In the genomic region with DNA sequence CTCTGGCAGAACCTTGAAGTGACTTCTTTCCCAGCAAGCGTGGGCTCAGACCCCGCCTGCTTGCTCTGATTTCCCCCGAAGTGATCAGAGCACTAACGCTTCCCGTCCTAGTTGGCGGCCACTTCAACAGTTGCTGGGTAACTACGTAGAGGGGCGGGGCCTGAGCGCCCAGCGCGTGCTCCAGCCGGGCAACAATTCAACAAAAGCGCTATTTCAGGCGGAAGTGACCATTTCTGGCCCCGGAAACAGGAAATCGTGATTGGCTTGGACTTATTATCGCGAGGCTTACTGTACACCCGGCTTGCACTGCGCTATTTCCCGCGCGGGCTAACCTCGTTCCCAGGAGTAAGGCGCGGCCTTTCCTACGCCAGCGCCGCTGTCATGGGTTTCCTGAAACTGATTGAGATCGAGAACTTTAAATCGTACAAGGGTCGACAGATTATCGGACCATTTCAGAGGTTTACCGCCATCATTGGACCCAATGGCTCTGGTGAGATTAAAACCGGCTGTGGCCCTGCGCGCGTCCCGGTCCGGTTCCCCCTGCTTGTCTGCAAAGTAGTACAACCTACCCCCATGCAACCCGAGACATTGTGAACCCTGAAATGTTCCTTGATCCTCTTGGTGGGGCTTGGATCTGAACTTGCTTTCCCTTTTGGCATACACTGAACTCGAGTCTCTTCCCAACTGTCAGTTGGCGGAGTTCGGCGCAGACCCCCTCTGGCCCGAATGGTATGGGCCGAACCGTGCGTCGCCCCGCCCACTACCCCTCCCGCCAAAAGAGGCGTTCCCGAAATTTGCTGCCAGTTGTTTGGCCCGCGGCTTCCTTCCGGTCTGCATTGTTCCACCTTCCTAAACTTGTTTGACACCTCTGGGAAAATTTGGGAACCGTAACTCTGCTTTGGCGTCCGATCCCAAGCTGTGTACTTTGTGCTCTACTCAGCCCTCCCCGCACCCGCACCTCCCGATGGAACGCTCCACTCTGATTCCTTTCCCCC, we compare ENCODE assay signal across 8 mouse cellular contexts. TPM values are rescaled to one million over a fixed set of nuclear protein-coding genes. Genes with fewer than 3 reads are reported as not detected.
A peak's percentile ranks its signal among the peaks of the same experiment; 100 is the strongest.
DNase-seq lines count a peak whose midpoint lies in the region; ATAC-seq lines count a peak whose summit lies in the region.

A gene (minus strand): TSS at position 145 of the 995 bp plus-strand sequence.
A gene (plus strand): TSS at position 278 of the 995 bp plus-strand sequence.

- H3K27me3 ChIP-seq in forebrain, embryonic 10.5 days (ENCODE audit: poor library complexity, severe bottlenecking), result peaks cover 95% of the 10 kb centered on the region
- H3K27me3 ChIP-seq in heart, embryonic 16.5 days (ENCODE audit: control insufficient read depth, insufficient read depth, low read length), result peaks cover 2% of the 10 kb centered on the region; the same call in 1 of the 2 replicates
- no peaks in the 10 kb centered on the region for H3K27me3 ChIP-seq in liver, embryonic 15.5 days
- peaks cover 7% of the 10 kb centered on the region; the same call in 1 of the 2 replicates for H3K27me3 ChIP-seq in neural tube, embryonic 12.5 days (replicated peaks)

- peaks cover 11% of the 10 kb centered on the region for H3K36me3 ChIP-seq in forebrain, embryonic 10.5 days (replicated peaks)
- H3K36me3 ChIP-seq in heart, embryonic 16.5 days (ENCODE audit: control insufficient read depth, insufficient read depth), result no peaks in the 10 kb centered on the region; the same call in 1 of the 2 replicates
- no peaks in the 10 kb centered on the region for H3K36me3 ChIP-seq in liver, embryonic 15.5 days (replicated peaks)
- no peaks in the 10 kb centered on the region for H3K36me3 ChIP-seq in neural tube, embryonic 12.5 days

- H3K4me2 ChIP-seq in heart, embryonic 16.5 days (ENCODE audit: low read depth, low read length), result peak within 1 kb of the TSS; percentile 71
- H3K4me2 ChIP-seq in liver, embryonic 15.5 days, result peak within 1 kb of the TSS; percentile 81
- H3K4me2 ChIP-seq in neural tube, embryonic 12.5 days (replicated peaks), result peak within 1 kb of the TSS; percentile 59

- H3K9ac ChIP-seq in heart, embryonic 16.5 days (ENCODE audit: low read length), result peak within 1 kb of the TSS; percentile 80
- peak within 1 kb of the TSS; percentile 72 for H3K9ac ChIP-seq in liver, embryonic 15.5 days
- peak within 1 kb of the TSS; percentile 57 for H3K9ac ChIP-seq in neural tube, embryonic 12.5 days

- no peaks in the 10 kb centered on the region; the same call in 1 of the 2 replicates for H3K9me3 ChIP-seq in forebrain, embryonic 10.5 days
- 0 out of 2 replicates have a peak, but pooled peaks cover 2% of the 10 kb centered on the region for H3K9me3 ChIP-seq in heart, embryonic 16.5 days (replicated peaks; ENCODE audit: control insufficient read depth, low read length)
- no peaks in the 10 kb centered on the region for H3K9me3 ChIP-seq in liver, embryonic 15.5 days (replicated peaks)
- H3K9me3 ChIP-seq in neural tube, embryonic 12.5 days, result no peaks in the 10 kb centered on the region

- WGBS in forebrain, embryonic 10.5 days, result 16% methylated on average over 64 of the region's 64 CpGs
- WGBS in heart, embryonic 16.5 days, result 13% methylated on average over 64 of the region's 64 CpGs
- WGBS in liver, embryonic 15.5 days (ENCODE audit: insufficient replicate concordance), result 13% methylated on average over 64 of the region's 64 CpGs
- WGBS in neural tube, embryonic 12.5 days, result 14% methylated on average over 63 of the region's 64 CpGs

- peak within 1 kb of the TSS; percentile 91 for H3K27ac ChIP-seq in forebrain, embryonic 10.5 days
- H3K27ac ChIP-seq in heart, embryonic 16.5 days (ENCODE audit: low read length), result peak within 1 kb of the TSS; percentile 91
- peak within 1 kb of the TSS; percentile 87 for H3K27ac ChIP-seq in liver, embryonic 15.5 days (replicated peaks)
- H3K27ac ChIP-seq in neural tube, embryonic 12.5 days, result no peak within 1 kb of the TSS; the same call in 1 of the 2 replicates

- peak within 1 kb of the TSS; percentile 66 for H3K4me3 ChIP-seq in forebrain, embryonic 10.5 days
- peak within 1 kb of the TSS; percentile 69 for H3K4me3 ChIP-seq in heart, embryonic 16.5 days (ENCODE audit: low read length)
- peak within 1 kb of the TSS; percentile 70 for H3K4me3 ChIP-seq in liver, embryonic 15.5 days (replicated peaks)
- H3K4me3 ChIP-seq in neural tube, embryonic 12.5 days, result peak within 1 kb of the TSS; percentile 45

- peak; percentile 95 for ATAC-seq in CD4-positive, CD25-positive, alpha-beta regulatory T cell, adult 4 months
- ATAC-seq in heart, embryonic 16.5 days (replicated peaks; ENCODE audit: extremely low read depth, insufficient read depth, low FRiP score), result peak; percentile 96
- ATAC-seq in liver, embryonic 15.5 days (ENCODE audit: insufficient read depth), result peak; percentile 95
- ATAC-seq in neural tube, embryonic 12.5 days (ENCODE audit: low FRiP score, low read depth), result peak; percentile 99

- DNase-seq in c-Kit-negative CD71-positive TER-119-positive erythroid progenitor cells, embryonic 14.5 days (ENCODE audit: low read depth, low spot score), result peak; percentile 79
- peak; percentile 86 for DNase-seq in forebrain, embryonic 10.5 days (ENCODE audit: extremely low spot score, low spot score)
- peak; percentile 92 to 95 for DNase-seq in kidney, postnatal 36 days
- DNase-seq in telencephalon, adult 2 months (ENCODE audit: low read depth, low spot score), result peak; percentile 92

- peaks cover 18% of the 10 kb centered on the region for H3K4me1 ChIP-seq in forebrain, embryonic 10.5 days
- H3K4me1 ChIP-seq in heart, embryonic 16.5 days (ENCODE audit: control insufficient read depth, insufficient read depth, low read length), result peaks cover 8% of the 10 kb centered on the region
- H3K4me1 ChIP-seq in liver, embryonic 15.5 days (replicated peaks), result peaks cover 19% of the 10 kb centered on the region
- H3K4me1 ChIP-seq in neural tube, embryonic 12.5 days, result peaks cover 5% of the 10 kb centered on the region; the same call in 1 of the 2 replicates

RNA-seq across cellular contexts. Expression of the first gene that starts in this region (rescaled TPM):
- 1 to 10 TPM; 1.8 to 2.0 TPM for polyA plus RNA-seq in CD4-positive, CD25-positive, alpha-beta regulatory T cell, adult 4 months (2017; shearing (Covaris generic))
- 5.2 and 5.9 TPM in 2 replicates for polyA plus RNA-seq in forebrain, embryonic 10.5 days (2016; fragmentation: Nextera tagmentation; extraction: Ambion mirVana)
- 2.4 and 4.2 TPM in 2 replicates for polyA plus RNA-seq in heart, embryonic 16.5 days (2015; fragmentation: Nextera tagmentation; extraction: Ambion mirVana)
- 1.9 and 2.0 TPM in 2 replicates for polyA plus RNA-seq in liver, embryonic 15.5 days (2015; fragmentation: Nextera tagmentation; extraction: Ambion mirVana)
- 3.4 and 3.7 TPM in 2 replicates for polyA plus RNA-seq in neural tube, embryonic 12.5 days (2016; fragmentation: Nextera tagmentation; extraction: Ambion mirVana)

RNA-seq across cellular contexts. Expression of the second gene that starts in this region (rescaled TPM):
- polyA plus RNA-seq in CD4-positive, CD25-positive, alpha-beta regulatory T cell, adult 4 months (2017; shearing (Covaris generic)), result 100 to 1,000 TPM in 1 of 2 experiments, 10 to 100 TPM in 1; 91.8 to 102 TPM
- polyA plus RNA-seq in forebrain, embryonic 10.5 days (2016; fragmentation: Nextera tagmentation; extraction: Ambion mirVana), result 120 and 121 TPM in 2 replicates
- 67.5 and 83.4 TPM in 2 replicates for polyA plus RNA-seq in heart, embryonic 16.5 days (2015; fragmentation: Nextera tagmentation; extraction: Ambion mirVana)
- polyA plus RNA-seq in liver, embryonic 15.5 days (2015; fragmentation: Nextera tagmentation; extraction: Ambion mirVana), result 47.7 and 48.6 TPM in 2 replicates
- 100 and 109 TPM in 2 replicates for polyA plus RNA-seq in neural tube, embryonic 12.5 days (2016; fragmentation: Nextera tagmentation; extraction: Ambion mirVana)
